Mouse (Mus musculus) testis, postnatal 10 days (tissue): ENCODE data around the gene Sp110.
"Not testable (repeated sequence)": the region's sequence is repeated elsewhere in the genome, so short reads cannot be mapped to it uniquely, and the experiment has no call there.

Experiments
- DNase-seq: peaks from one replicate; pipeline ENCODE4 v3.0.0; 2021; ENCODE audit warnings: low spot score

Gene Sp110

GRCm38 (mm10) chr1:85598271-85599012 lies at the start of gene Sp110:
TSS of gene Sp110 (minus strand) at chr1:85598817.
- not testable (repeated sequence) for DNase-seq

GRCm38 (mm10) chr1:85638144-85638543 lies 39.5 kb upstream of the Sp110 start:
- peak; percentile 47 for DNase-seq

- not testable (repeated sequence) for DNase-seq
These were observed 38.3 kb upstream of the Sp110 start for GRCm38 (mm10) chr1:85636936-85637335.

GRCm38 (mm10) chr1:85618689-85619088 lies 20.1 kb upstream of the Sp110 start:
- DNase-seq: not testable (repeated sequence)

- DNase-seq: peak; percentile 43
These were observed 18.5 kb upstream of the Sp110 start for GRCm38 (mm10) chr1:85617161-85617560.

- DNase-seq: not testable (repeated sequence)
These were observed 17.2 kb upstream of the Sp110 start for GRCm38 (mm10) chr1:85615819-85616218.

GRCm38 (mm10) chr1:85615096-85615495 lies 16.5 kb upstream of the Sp110 start:
- not testable (repeated sequence) for DNase-seq

- DNase-seq: not testable (repeated sequence)
These were observed 12.0 kb upstream of the Sp110 start for GRCm38 (mm10) chr1:85610581-85610980.

GRCm38 (mm10) chr1:85608361-85608760 lies 9.7 kb upstream of the Sp110 start:
- DNase-seq: not testable (repeated sequence)

GRCm38 (mm10) chr1:85604341-85604740 lies 5.7 kb upstream of the Sp110 start:
- not testable (repeated sequence) for DNase-seq

- DNase-seq: not testable (repeated sequence)
These were observed 2.2 kb upstream of the Sp110 start for GRCm38 (mm10) chr1:85600794-85601193.

GRCm38 (mm10) chr1:85600078-85600477 lies 1.5 kb upstream of the Sp110 start, which contains the start of gene Sp140:
TSS of gene Sp140 (plus strand) at chr1:85600378.
- DNase-seq: not testable (repeated sequence)

- DNase-seq: peak; percentile 39
These were observed 6.1 kb downstream of the Sp110 start for GRCm38 (mm10) chr1:85592526-85592925.

- DNase-seq: not testable (repeated sequence)
These were observed 9.9 kb downstream of the Sp110 start for GRCm38 (mm10) chr1:85588697-85589096.

GRCm38 (mm10) chr1:85581518-85581917 lies 17.1 kb downstream of the Sp110 start:
- DNase-seq: not testable (repeated sequence)

GRCm38 (mm10) chr1:85580578-85580977 lies 18.0 kb downstream of the Sp110 start:
- not testable (repeated sequence) for DNase-seq

- not testable (repeated sequence) for DNase-seq
These were observed 18.5 kb downstream of the Sp110 start for GRCm38 (mm10) chr1:85580148-85580534.

- DNase-seq: not testable (repeated sequence)
These were observed 19.1 kb downstream of the Sp110 start for GRCm38 (mm10) chr1:85579199-85580147.

GRCm38 (mm10) chr1:85578372-85579010 lies 20.1 kb downstream of the Sp110 start:
- not testable (repeated sequence) for DNase-seq

GRCm38 (mm10) chr1:85575376-85575775 lies 23.2 kb downstream of the Sp110 start, which contains the start of gene G530012D18Rik:
TSS of gene G530012D18Rik (plus strand) at chr1:85575676.
- not testable (repeated sequence) for DNase-seq

- DNase-seq: not testable (repeated sequence)
These were observed 25.1 kb downstream of the Sp110 start for GRCm38 (mm10) chr1:85573554-85573953.

- peak; percentile 51 for DNase-seq
These were observed 43.4 kb downstream of the Sp110 start for GRCm38 (mm10) chr1:85555261-85555660.
